Mouse (Mus musculus) thymus, adult 2 months (tissue): Measurements from ENCODE around the gene Nsl1.

ENCODE experiments used
- CTCF ChIP-seq: fragments of 200-500 bp; IDR thresholded peaks from 2 replicates; pipeline ENCODE4 v1.5.1; 2012; ENCODE audit warnings: mild to moderate bottlenecking, control low read depth, low read length, moderate library complexity, borderline replicate concordance; ENCODE audit not compliant: control insufficient read depth, poor library complexity, insufficient read depth; ENCODE audit errors: extremely low read depth
- POLR2A ChIP-seq: fragments of 200-500 bp; IDR thresholded peaks from 2 replicates; pipeline ENCODE4 v1.6.1; 2012; ENCODE audit warnings: mild to moderate bottlenecking, low read length, control low read depth, moderate library complexity; ENCODE audit not compliant: control insufficient read depth, poor library complexity, insufficient read depth; ENCODE audit errors: extremely low read depth

- TF ChIP-seq CTCF: no peak
- no peak for TF ChIP-seq POLR2A
Measured at GRCm38 (mm10) chr1:191089355-191089754, 26.5 kb downstream of the Nsl1 start.
